Mouse (Mus musculus) ES-Bruce4 (cell line): Measurements from ENCODE around the gene Glyctk. TPM values are rescaled to one million over a fixed set of nuclear protein-coding genes. Genes with fewer than 3 reads are reported as not detected.

Experiments
- H3K27ac ChIP-seq: 2 replicates; pipeline ENCODE4 v1.5.1; 2012; ENCODE audit warnings: low read length, inconsistent platforms; ENCODE audit not compliant: insufficient read depth
- H3K27me3 ChIP-seq: 2 replicates; pipeline ENCODE4 v1.6.1; 2012; ENCODE audit warnings: mild to moderate bottlenecking, low read length, inconsistent platforms; ENCODE audit not compliant: control insufficient read depth, poor library complexity, insufficient read depth, severe bottlenecking
- H3K36me3 ChIP-seq: 2 replicates; pipeline ENCODE4 v1.6.1; 2012; ENCODE audit warnings: inconsistent platforms, mild to moderate bottlenecking, low read length, moderate library complexity; ENCODE audit not compliant: control insufficient read depth, poor library complexity, insufficient read depth, severe bottlenecking
- H3K4me1 ChIP-seq: one replicate; pipeline ENCODE4 v1.8.1; 2011; ENCODE audit warnings: low read length; ENCODE audit not compliant: control insufficient read depth, insufficient read depth
- H3K4me3 ChIP-seq: 2 replicates; pipeline ENCODE4 v1.5.1; 2011; ENCODE audit warnings: low read depth, mild to moderate bottlenecking, low read length
- H3K9ac ChIP-seq: 2 replicates; pipeline ENCODE4 v1.6.1; 2012; ENCODE audit warnings: low read depth, mild to moderate bottlenecking, inconsistent platforms; ENCODE audit not compliant: poor library complexity, severe bottlenecking
- H3K9me3 ChIP-seq: replicated peaks from 2 replicates; pipeline ENCODE4 v1.6.1; 2012; ENCODE audit warnings: mild to moderate bottlenecking, low read length, inconsistent platforms; ENCODE audit not compliant: control insufficient read depth, poor library complexity, insufficient read depth, severe bottlenecking
- CTCF ChIP-seq: IDR thresholded peaks from one replicate; pipeline ENCODE4 v1.8.1; 2011; ENCODE audit warnings: low read depth, low read length
- EP300 ChIP-seq: IDR thresholded peaks from 2 replicates; pipeline ENCODE4 v1.6.1; 2011; ENCODE audit warnings: low read depth, low read length; ENCODE audit not compliant: insufficient read depth
- POLR2A ChIP-seq: IDR thresholded peaks from one replicate; pipeline ENCODE4 v1.8.1; 2011; ENCODE audit warnings: low read length; ENCODE audit not compliant: insufficient read depth
- polyA plus RNA-seq: library from polyadenylated mRNA; stranded (reverse); fragments of >200 nt; gene quantifications from 2 replicates; pipeline ENCODE4 v1.2.4, GENCODE M21; 2011; ENCODE audit warnings: low read depth; ENCODE audit not compliant: missing spikeins, insufficient read depth, insufficient read length

Gene Glyctk
- polyA plus RNA-seq = 0.97 and 1.1 TPM in 2 replicates

- no peak for TF ChIP-seq POLR2A
- no peak for TF ChIP-seq CTCF
- no peak for TF ChIP-seq EP300
- Histone ChIP-seq H3K36me3 (no peaks in the 10 kb centered on the region), H3K27me3 (no peaks in the 10 kb centered on the region), H3K9ac (peak within 1 kb of the TSS; percentile 49), H3K9me3 (no peaks in the 10 kb centered on the region), H3K4me3 (no peak within 1 kb of the TSS), H3K27ac (no peak within 1 kb of the TSS), H3K4me1 (no peaks in the 10 kb centered on the region)
Observed at GRCm38 (mm10) chr9:106158037-106158491, at the start of gene Glyctk. Gene Glyctk, minus strand, starts transcription at chr9:106158138.

GRCm38 (mm10) chr9:106206515-106206914, 48.6 kb upstream of the Glyctk start:
- H3K36me3 ChIP-seq = no peaks in the 10 kb centered on the region
- H3K4me1 ChIP-seq = peaks cover 11% of the 10 kb centered on the region
- TF ChIP-seq POLR2A (no peak), EP300 (no peak), CTCF (no peak)
- no peaks in the 10 kb centered on the region for H3K9me3 ChIP-seq
- H3K27me3 ChIP-seq = no peaks in the 10 kb centered on the region
- no peak overlapping the region for H3K27ac ChIP-seq
- no peak overlapping the region for H3K4me3 ChIP-seq
- no peak overlapping the region for H3K9ac ChIP-seq

GRCm38 (mm10) chr9:106205713-106206290, 47.9 kb upstream of the Glyctk start:
- TF ChIP-seq EP300 (peak; percentile 70; the same call in 1 of the 2 replicates), POLR2A (no peak)
- no peak overlapping the region for H3K27ac ChIP-seq

DNA sequence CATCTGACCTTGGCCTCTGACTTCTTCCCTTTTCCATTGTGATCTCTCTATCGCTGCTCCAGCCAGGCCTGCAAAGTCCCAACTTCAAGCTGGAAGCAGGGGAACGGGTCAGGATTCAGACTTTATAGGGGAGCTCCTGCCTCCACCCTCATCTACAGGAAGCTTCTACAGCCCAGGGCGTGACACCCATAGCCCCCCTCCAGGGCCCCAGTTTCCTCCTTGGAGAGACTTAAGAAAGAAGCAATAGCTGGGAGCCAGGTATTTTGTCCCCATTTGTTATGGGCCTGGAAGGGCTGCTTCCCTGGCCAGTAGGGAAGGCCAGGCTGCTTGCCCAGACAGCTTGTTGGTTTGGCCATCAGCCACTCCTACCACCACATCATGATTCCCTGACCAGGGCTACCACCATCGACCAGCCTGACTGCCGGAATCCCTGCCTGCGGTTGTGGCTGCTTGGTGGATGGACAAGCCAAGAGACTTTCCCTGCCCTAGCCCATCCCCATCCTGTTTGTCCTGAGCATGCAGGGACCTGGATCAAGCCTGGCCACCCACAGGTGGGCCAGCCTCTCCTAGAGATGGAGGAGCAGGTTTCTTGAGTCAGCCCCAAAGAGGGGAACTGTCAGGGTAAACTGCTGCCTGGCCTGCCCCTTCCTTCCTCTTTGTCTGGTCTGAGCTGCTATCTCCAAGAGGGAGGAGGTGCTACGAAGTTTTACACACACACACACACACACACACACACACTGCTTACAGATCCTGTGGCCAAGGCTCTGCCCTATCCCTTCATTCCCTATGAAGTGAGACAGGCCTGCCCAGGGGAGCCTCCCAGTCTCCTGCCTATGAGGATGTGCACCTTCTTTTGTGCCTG, 46.3 kb upstream of the Glyctk start:
- H3K27me3 ChIP-seq = no peaks in the 10 kb centered on the region
- H3K36me3 ChIP-seq = no peaks in the 10 kb centered on the region
- H3K9me3 ChIP-seq = no peaks in the 10 kb centered on the region
- H3K9ac ChIP-seq = no peak overlapping the region
- no peak overlapping the region for H3K27ac ChIP-seq
- no peak for TF ChIP-seq CTCF
- no peak for TF ChIP-seq POLR2A
- TF ChIP-seq EP300 = no peak
- peak overlapping the region; percentile 97; the same call in 1 of the 2 replicates for H3K4me3 ChIP-seq
- peaks cover 9% of the 10 kb centered on the region for H3K4me1 ChIP-seq

More at GRCm38 (mm10) chr9:106205713-106206290, 47.9 kb upstream of the Glyctk start:
- Histone ChIP-seq H3K36me3 (no peaks in the 10 kb centered on the region), H3K9me3 (no peaks in the 10 kb centered on the region), H3K9ac (no peak overlapping the region), H3K27me3 (no peaks in the 10 kb centered on the region), H3K4me3 (no peak overlapping the region), H3K4me1 (peaks cover 11% of the 10 kb centered on the region)

DNA sequence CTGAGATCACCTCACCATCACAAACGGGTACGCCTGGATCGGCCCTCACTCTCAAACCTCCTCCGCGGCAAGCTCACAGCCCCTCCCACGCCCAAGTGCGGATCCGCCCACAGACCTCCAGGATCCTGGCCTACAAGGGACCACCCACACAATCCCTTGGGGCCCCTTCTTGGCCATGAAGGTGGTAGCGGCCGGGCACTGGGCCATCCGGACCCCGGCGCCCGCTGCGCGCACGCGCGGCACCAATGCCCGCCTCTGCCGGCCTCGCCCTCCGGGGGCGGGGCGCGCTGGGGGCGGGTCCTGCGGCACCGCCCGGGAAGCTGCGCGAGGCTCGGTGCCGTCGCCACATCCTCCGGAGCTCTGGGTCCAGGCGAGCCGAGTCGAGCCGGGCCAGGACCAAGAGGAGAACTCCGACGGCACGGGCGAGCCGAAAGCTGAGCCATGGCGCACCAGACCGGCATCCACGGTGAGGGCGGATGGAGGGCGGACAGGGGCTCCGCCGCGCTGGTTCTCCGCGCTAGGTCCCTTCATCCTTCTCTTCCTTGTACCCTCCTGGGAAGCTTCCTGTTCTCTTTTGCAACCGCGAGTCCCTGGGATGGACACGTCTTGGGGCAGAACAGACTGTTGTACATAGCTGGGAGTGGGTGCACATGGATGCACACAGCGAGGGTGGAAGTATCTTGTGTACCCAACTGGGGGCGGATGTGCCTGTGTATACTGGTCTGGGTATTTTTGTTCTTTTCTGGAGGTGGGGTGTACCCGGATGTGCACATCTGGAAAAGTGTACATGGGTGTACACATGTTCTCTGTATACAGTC, 45.1 kb upstream of the Glyctk start, which contains the start of gene Twf2:
TSS of gene Twf2 (plus strand) at position 290 of the 818 bp plus-strand sequence.
- H3K27ac ChIP-seq = no peak within 1 kb of the TSS
- no peaks in the 10 kb centered on the region for H3K9me3 ChIP-seq

More for the DNA sequence above, 45.1 kb upstream of the Glyctk start, which contains the start of gene Twf2:
- Histone ChIP-seq H3K4me3 (peak within 1 kb of the TSS; percentile 97), H3K4me1 (peaks cover 9% of the 10 kb centered on the region), H3K27me3 (no peaks in the 10 kb centered on the region), H3K9ac (peak within 1 kb of the TSS; percentile 46), H3K36me3 (no peaks in the 10 kb centered on the region)
- TF ChIP-seq POLR2A (peak; percentile 22), CTCF (no peak), EP300 (no peak)
